Mouse (Mus musculus) neural tube, embryonic 13.5 days (tissue): Measurements from ENCODE around the gene Spag4. TPM values are rescaled to one million over a fixed set of nuclear protein-coding genes. Genes with fewer than 3 reads are reported as not detected.
A peak's percentile ranks its signal among the peaks of the same experiment; 100 is the strongest.

ENCODE experiments used
- ATAC-seq: fragments of 200-750 bp; cut with Nextera tagmentation; 2 replicates; pipeline ENCODE4 v1.8.0; 2017; ENCODE audit warnings: low read depth, mild to moderate bottlenecking, moderate TSS enrichment, moderate library complexity
- H3K27ac ChIP-seq: fragments of 300-500 bp; sonication (generic); replicated peaks from 2 replicates; pipeline ENCODE4 v1.5.1; 2015; ENCODE audit warnings: moderate library complexity, mild to moderate bottlenecking, inconsistent platforms
- H3K27me3 ChIP-seq: fragments of 300-500 bp; sonication (generic); 2 replicates; pipeline ENCODE4 v1.6.1; 2015; ENCODE audit warnings: mild to moderate bottlenecking, inconsistent platforms
- H3K36me3 ChIP-seq: fragments of 300-500 bp; sonication (generic); 2 replicates; pipeline ENCODE4 v1.6.1; 2015; ENCODE audit warnings: mild to moderate bottlenecking, inconsistent platforms
- H3K4me1 ChIP-seq: fragments of 300-500 bp; sonication (generic); replicated peaks from 2 replicates; pipeline ENCODE4 v1.6.1; 2015; ENCODE audit warnings: inconsistent platforms
- H3K4me2 ChIP-seq: fragments of 300-500 bp; sonication (generic); 2 replicates; pipeline ENCODE4 v1.6.1; 2015; ENCODE audit warnings: inconsistent platforms, mild to moderate bottlenecking, moderate library complexity
- H3K4me3 ChIP-seq: fragments of 300-500 bp; sonication (generic); 2 replicates; pipeline ENCODE4 v1.5.1; 2015; ENCODE audit warnings: mild to moderate bottlenecking, inconsistent platforms
- H3K9ac ChIP-seq: fragments of 300-500 bp; sonication (generic); 2 replicates; pipeline ENCODE4 v1.6.1; 2015; ENCODE audit warnings: moderate library complexity, mild to moderate bottlenecking, inconsistent platforms
- H3K9me3 ChIP-seq: fragments of 300-500 bp; sonication (generic); 2 replicates; pipeline ENCODE4 v1.6.1; 2016; ENCODE audit warnings: inconsistent platforms
- WGBS: fragments of 180-500 bp; shearing (Covaris S2); methylation state at CpG from one replicate; pipeline ENCODE4 v1.1.7; 2015; 5-methylcytosine and 5-hydroxymethylcytosine counted together
- polyA plus RNA-seq: library from polyadenylated mRNA; unstranded; fragments of >200 nt; fragmentation: Nextera tagmentation; extraction: Ambion mirVana; gene quantifications from 2 replicates; pipeline ENCODE4 v1.2.1, GENCODE M21; 2015

Spag4 gene
- polyA plus RNA-seq, 1 experiment from 2014 or later: 5.6 TPM

- Histone ChIP-seq H3K27me3 (no peaks in the 10 kb centered on the region), H3K9me3 (no peaks in the 10 kb centered on the region), H3K4me3 (no peak overlapping the region), H3K27ac (no peak overlapping the region), H3K4me2 (no peak overlapping the region), H3K36me3 (peaks cover 99% of the 10 kb centered on the region), H3K4me1 (no peaks in the 10 kb centered on the region), H3K9ac (no peak overlapping the region)
- ATAC-seq: no peak
- WGBS: 95% methylated on average over 15 of the region's 15 CpGs
These were observed 8.8 kb downstream of the Spag4 start for GRCm38 (mm10) chr2:156073725-156074124.

- H3K36me3 ChIP-seq: peaks cover 68% of the 10 kb centered on the region
- peaks cover 10% of the 10 kb centered on the region for H3K4me1 ChIP-seq
- H3K9ac ChIP-seq: no peak overlapping the region
- no peak overlapping the region for H3K4me3 ChIP-seq
- ATAC-seq: no peak
- H3K27me3 ChIP-seq: no peaks in the 10 kb centered on the region
- no peak overlapping the region for H3K4me2 ChIP-seq
- no peaks in the 10 kb centered on the region for H3K9me3 ChIP-seq
- no peak overlapping the region for H3K27ac ChIP-seq
- 96% methylated on average over 7 of the region's 7 CpGs for WGBS
These were observed 12.5 kb downstream of the Spag4 start for GRCm38 (mm10) chr2:156077461-156077860.

GRCm38 (mm10) chr2:156078421-156079182, 13.6 kb downstream of the Spag4 start:
- Histone ChIP-seq H3K27me3 (no peaks in the 10 kb centered on the region), H3K27ac (no peak overlapping the region), H3K36me3 (peaks cover 56% of the 10 kb centered on the region), H3K4me1 (peaks cover 13% of the 10 kb centered on the region), H3K4me2 (no peak overlapping the region), H3K9me3 (no peaks in the 10 kb centered on the region), H3K4me3 (no peak overlapping the region), H3K9ac (no peak overlapping the region)
- 93% methylated on average over 16 of the region's 16 CpGs for WGBS
- ATAC-seq: no peak

- WGBS: 90% methylated on average over 8 of the region's 8 CpGs
- H3K27ac ChIP-seq: no peak overlapping the region
- no peak overlapping the region for H3K4me3 ChIP-seq
- no peaks in the 10 kb centered on the region for H3K27me3 ChIP-seq
- H3K4me2 ChIP-seq: no peak overlapping the region
- H3K9ac ChIP-seq: no peak overlapping the region
- no peak for ATAC-seq
- H3K36me3 ChIP-seq: peaks cover 50% of the 10 kb centered on the region
- H3K9me3 ChIP-seq: no peaks in the 10 kb centered on the region
- H3K4me1 ChIP-seq: peaks cover 13% of the 10 kb centered on the region
These were observed 14.2 kb downstream of the Spag4 start for GRCm38 (mm10) chr2:156079183-156079560.

GRCm38 (mm10) chr2:156079674-156080073, 14.7 kb downstream of the Spag4 start:
- no peak overlapping the region for H3K9ac ChIP-seq
- no peaks in the 10 kb centered on the region for H3K27me3 ChIP-seq

GRCm38 (mm10) chr2:156080391-156080790, 15.4 kb downstream of the Spag4 start:
- WGBS: 85% methylated on average over 7 of the region's 7 CpGs
- peaks cover 38% of the 10 kb centered on the region for H3K36me3 ChIP-seq
- H3K4me1 ChIP-seq: peaks cover 13% of the 10 kb centered on the region
- no peak overlapping the region for H3K4me3 ChIP-seq
- H3K9me3 ChIP-seq: no peaks in the 10 kb centered on the region
- no peaks in the 10 kb centered on the region for H3K27me3 ChIP-seq
- ATAC-seq: no peak
- no peak overlapping the region for H3K9ac ChIP-seq
- H3K4me2 ChIP-seq: no peak overlapping the region
- no peak overlapping the region for H3K27ac ChIP-seq

More at GRCm38 (mm10) chr2:156079674-156080073, 14.7 kb downstream of the Spag4 start:
- no peaks in the 10 kb centered on the region for H3K9me3 ChIP-seq
- WGBS: 57% methylated on average over 4 of the region's 4 CpGs
- H3K27ac ChIP-seq: no peak overlapping the region
- H3K36me3 ChIP-seq: peaks cover 45% of the 10 kb centered on the region
- no peak overlapping the region for H3K4me3 ChIP-seq
- ATAC-seq: no peak
- no peak overlapping the region for H3K4me2 ChIP-seq
- H3K4me1 ChIP-seq: peaks cover 13% of the 10 kb centered on the region

GRCm38 (mm10) chr2:156084541-156084940, 19.6 kb downstream of the Spag4 start:
- Histone ChIP-seq H3K4me2 (no peak overlapping the region), H3K27ac (no peak overlapping the region), H3K27me3 (no peaks in the 10 kb centered on the region), H3K4me1 (peaks cover 13% of the 10 kb centered on the region), H3K4me3 (no peak overlapping the region), H3K36me3 (0 out of 2 replicates have a peak, but pooled peaks cover under 1% of the 10 kb centered on the region), H3K9me3 (no peaks in the 10 kb centered on the region), H3K9ac (no peak overlapping the region)
- 90% methylated on average over 3 of the region's 3 CpGs for WGBS
- ATAC-seq: no peak

- no peak overlapping the region for H3K27ac ChIP-seq
- no peak for ATAC-seq
- no peak overlapping the region for H3K4me2 ChIP-seq
- H3K9ac ChIP-seq: no peak overlapping the region
- peaks cover 27% of the 10 kb centered on the region for H3K4me1 ChIP-seq
- WGBS: 93% methylated on average over 7 of the region's 7 CpGs
- H3K36me3 ChIP-seq: 0 out of 2 replicates have a peak, but pooled peaks cover 4% of the 10 kb centered on the region
- no peaks in the 10 kb centered on the region for H3K9me3 ChIP-seq
- no peaks in the 10 kb centered on the region for H3K27me3 ChIP-seq
- H3K4me3 ChIP-seq: no peak overlapping the region
These were observed 22.6 kb downstream of the Spag4 start for GRCm38 (mm10) chr2:156087391-156088110.

- Histone ChIP-seq H3K36me3 (peaks cover 4% of the 10 kb centered on the region; the same call in 1 of the 2 replicates), H3K27me3 (no peaks in the 10 kb centered on the region), H3K4me1 (peaks cover 25% of the 10 kb centered on the region), H3K27ac (0 out of 2 replicates have a peak overlapping the region, but pooled peaks have one; percentile 13), H3K4me3 (no peak overlapping the region), H3K9ac (no peak overlapping the region), H3K9me3 (no peaks in the 10 kb centered on the region), H3K4me2 (no peak overlapping the region)
- 53% methylated on average over 1 of the region's 1 CpGs for WGBS
- ATAC-seq: no peak
These were observed 24.8 kb downstream of the Spag4 start for GRCm38 (mm10) chr2:156089799-156090198.

- Histone ChIP-seq H3K27me3 (no peaks in the 10 kb centered on the region), H3K4me2 (no peak overlapping the region), H3K4me1 (peaks cover 25% of the 10 kb centered on the region), H3K27ac (no peak overlapping the region), H3K4me3 (no peak overlapping the region), H3K9me3 (no peaks in the 10 kb centered on the region), H3K9ac (no peak overlapping the region), H3K36me3 (peaks cover 23% of the 10 kb centered on the region)
- ATAC-seq: no peak
- 84% methylated on average over 5 of the region's 5 CpGs for WGBS
These were observed 27.0 kb downstream of the Spag4 start for GRCm38 (mm10) chr2:156091926-156092325.

GRCm38 (mm10) chr2:156110627-156111357, 45.8 kb downstream of the Spag4 start:
- peak overlapping the region; percentile 94 for H3K27ac ChIP-seq
- 0 out of 2 replicates have a peak, but pooled peaks cover 3% of the 10 kb centered on the region for H3K36me3 ChIP-seq
- peak overlapping the region; percentile 98 for H3K4me3 ChIP-seq
- H3K9me3 ChIP-seq: no peaks in the 10 kb centered on the region
- H3K9ac ChIP-seq: peak overlapping the region; percentile 92
- H3K4me2 ChIP-seq: peak overlapping the region; percentile 85
- H3K4me1 ChIP-seq: peaks cover 41% of the 10 kb centered on the region
- WGBS: under 1% methylated on average over 16 of the region's 16 CpGs
- H3K27me3 ChIP-seq: no peaks in the 10 kb centered on the region
- ATAC-seq: peak; percentile 75
